Mouse (Mus musculus) kidney, adult 10 weeks (tissue): ENCODE measurements around the gene Furin. TPM values are rescaled to one million over a fixed set of nuclear protein-coding genes. Genes with fewer than 3 reads are reported as not detected.

ENCODE experiments used
- polyA plus RNA-seq: library from polyadenylated mRNA; stranded (reverse); fragments of 350-450 nt; fragmentation: Illumina TruSeq; extraction: RNeasy Lipid Tissue Mini Kit (QIAGEN cat#74804); gene quantifications from one replicate; pipeline ENCODE4 v1.2.3, GENCODE M21; 2014; ENCODE audit warnings: low read depth, low replicate concordance

Furin gene
- polyA plus RNA-seq, result 2.9 TPM

DNA sequence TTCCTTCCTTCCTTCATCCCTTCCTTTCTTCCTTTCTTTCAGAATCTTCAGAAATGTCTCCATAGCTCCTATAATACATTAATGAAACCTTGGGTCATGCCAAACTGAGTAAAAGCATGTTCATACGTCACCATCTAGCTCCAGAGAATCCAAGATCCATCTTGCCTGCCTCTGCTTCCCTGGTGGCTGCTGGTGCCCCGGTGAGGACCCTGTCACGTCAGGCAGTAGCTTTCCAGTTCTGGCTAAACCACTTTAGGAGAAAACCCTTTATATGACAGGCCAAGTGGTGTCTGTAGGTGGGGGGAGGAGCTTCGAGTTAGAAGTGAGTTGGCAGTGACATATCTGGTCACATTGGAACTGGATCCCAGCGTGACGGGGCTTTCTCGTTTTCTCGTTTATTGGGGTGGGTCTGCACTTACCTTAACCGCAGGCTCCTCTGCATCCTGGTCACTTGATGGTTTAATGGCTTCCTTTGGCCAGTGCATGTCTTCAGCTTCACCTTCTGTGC is at the start of gene Furin:
Gene Furin (minus strand): TSS at position 249 of the 508 bp plus-strand sequence.

DNA sequence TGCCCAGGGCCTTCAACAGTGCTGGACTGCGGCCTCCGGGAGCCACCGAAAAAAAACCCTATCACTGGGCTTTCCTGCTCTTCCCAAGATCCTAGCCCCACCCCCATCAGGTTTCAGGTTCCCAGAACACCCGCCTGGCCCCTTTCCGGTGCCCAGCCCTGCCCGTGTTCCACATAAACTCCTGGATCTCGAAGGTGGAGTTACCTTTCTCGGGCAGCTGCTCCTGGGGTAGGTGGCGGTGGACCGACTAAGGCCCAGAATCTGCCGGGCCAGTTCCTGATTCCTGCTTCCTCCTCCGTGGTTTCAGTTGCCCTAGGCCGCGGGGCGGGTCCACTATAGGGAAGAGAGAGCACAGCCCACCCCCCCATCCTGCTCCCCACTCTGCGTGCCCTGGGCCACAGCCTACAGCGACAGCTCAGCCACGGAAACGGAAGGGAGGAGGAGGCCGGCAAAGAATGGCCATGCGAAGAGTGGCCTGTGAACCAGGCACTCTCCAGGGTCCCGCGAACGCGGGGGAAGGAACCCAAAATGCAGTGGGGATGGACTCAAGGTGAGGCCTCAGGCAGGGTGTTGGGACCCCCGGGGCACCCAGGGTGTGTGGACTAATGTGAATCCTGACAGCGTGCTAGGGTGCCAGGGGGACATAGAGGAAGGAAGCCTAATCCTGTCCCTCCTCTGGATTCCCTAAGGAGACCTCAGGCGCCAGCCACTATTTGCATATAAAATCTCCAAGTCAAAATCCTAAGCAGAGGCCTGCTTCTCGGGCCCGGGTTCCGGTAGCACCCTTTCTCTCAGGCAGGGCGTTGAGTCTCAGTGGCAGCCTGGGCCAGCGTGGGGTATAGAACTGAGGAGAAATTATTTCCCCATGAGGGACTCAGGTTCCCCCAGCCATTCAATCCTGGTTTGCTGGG is 17.3 kb downstream of the Furin start, which contains the start of gene Fes:
Gene Fes (minus strand): TSS at position 314 of the 911 bp plus-strand sequence.

DNA sequence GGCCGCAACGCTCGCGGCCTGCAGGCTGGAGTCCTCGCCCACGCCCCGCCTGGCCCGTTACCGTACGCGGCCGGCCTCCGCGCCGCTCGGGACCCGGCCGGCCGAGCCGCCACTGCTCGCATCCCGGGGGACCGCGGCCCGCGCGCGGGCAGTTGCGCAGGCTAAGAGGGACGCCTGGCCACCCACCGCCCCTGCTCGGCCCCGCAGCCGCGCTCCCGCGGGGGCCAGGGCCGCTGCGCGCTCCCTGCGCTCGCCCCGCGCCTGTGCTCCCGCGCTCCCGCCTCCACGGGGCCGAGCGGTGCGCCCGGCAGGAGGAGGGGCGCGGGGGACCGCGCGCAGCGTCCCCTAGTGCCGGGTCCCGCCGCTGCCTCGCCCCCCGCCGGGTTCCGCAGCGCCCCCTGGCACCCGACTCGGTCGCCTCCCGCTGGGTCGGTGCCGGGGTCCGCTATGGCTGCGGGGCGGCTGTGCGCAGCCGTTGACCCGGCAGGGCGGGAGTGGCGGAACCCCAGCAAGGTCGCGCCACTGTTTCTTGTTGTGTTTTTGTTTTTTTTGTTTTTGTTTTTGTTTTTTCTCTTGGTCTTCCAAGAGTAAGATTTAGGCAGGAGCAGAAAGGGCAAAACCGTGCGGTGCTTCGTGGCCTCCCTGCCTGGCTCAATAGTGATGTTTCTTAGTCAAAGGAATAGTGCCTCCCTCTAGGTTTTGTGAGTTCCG is 34.0 kb downstream of the Furin start, which contains the start of gene Man2a2:
Gene Man2a2 (minus strand): TSS at position 335 of the 711 bp plus-strand sequence.

DNA sequence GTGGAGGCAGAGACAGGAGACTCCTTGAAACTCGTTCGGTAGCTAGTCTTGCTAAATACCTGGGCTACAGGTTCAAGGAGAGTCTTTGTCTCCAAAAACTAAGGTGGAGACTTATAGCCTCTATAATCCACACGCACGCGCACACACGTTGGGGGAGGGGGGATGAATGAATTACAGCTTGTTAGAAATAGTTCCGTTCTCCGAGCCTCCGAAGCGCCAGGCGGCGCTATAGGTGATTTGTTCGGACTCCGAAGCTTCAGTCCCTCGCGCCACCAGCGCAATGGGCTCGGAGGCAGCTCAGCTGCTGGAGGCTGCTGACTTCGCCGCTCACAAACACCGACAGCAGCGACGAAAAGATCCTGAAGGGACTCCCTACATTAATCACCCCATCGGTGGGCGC is 62.4 kb downstream of the Furin start, which contains the start of gene Hddc3:
Gene Hddc3 (plus strand): TSS at position 247 of the 400 bp plus-strand sequence.

DNA sequence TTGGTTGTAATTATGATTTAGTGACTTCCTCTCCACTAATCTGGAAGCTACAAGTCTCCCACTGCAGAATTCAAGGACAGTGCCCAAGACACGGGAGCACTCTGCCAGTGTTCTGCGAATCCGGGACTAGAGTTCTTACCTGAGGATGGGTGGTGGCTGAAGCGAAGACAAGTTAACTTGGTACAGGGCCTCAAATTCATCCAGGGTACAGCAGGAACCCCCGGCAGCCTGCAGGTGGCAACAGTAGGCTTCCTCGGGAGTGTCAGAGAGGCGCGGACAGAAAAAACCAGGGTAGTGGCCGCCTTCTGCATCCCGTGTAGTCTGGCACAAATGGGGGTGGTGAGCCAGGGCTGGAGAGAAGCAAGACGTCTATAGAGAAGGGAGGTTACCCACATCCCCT is 64.4 kb downstream of the Furin start, which contains the start of gene Unc45a:
Gene Unc45a (minus strand): TSS at position 213 of the 400 bp plus-strand sequence.

Other genes with a start within 250 kb of the Furin start
- gene Sema4b, start 218.6 kb downstream of the Furin start, polyA plus RNA-seq, result 1.7 TPM
- gene Cib1, start 172.6 kb downstream of the Furin start, polyA plus RNA-seq, result 24.1 TPM
- gene Gdpgp1, start 172.6 kb downstream of the Furin start, polyA plus RNA-seq, result 1.5 TPM
- 0.97 TPM for gene Ttll13, start 159.1 kb downstream of the Furin start, polyA plus RNA-seq
- gene Ngrn, start 144.2 kb downstream of the Furin start, polyA plus RNA-seq, result 15.5 TPM
- 7.2 TPM for gene Vps33b, start 135.8 kb downstream of the Furin start, polyA plus RNA-seq
- 1.8 TPM for gene Prc1, start 111.0 kb downstream of the Furin start, polyA plus RNA-seq
- gene Rccd1, start 81.0 kb downstream of the Furin start, polyA plus RNA-seq, result 1.7 TPM
- 2.1 TPM for gene Unc45a, start 64.4 kb downstream of the Furin start, polyA plus RNA-seq
- gene Hddc3, start 62.3 kb downstream of the Furin start, polyA plus RNA-seq, result 23.2 TPM
- gene Man2a2, start 34.1 kb downstream of the Furin start, polyA plus RNA-seq, result 8.3 TPM
- gene Fes, start 17.5 kb downstream of the Furin start, polyA plus RNA-seq, result not detected
- 4.1 TPM for gene Blm, start 129.7 kb upstream of the Furin start, polyA plus RNA-seq